Mouse (Mus musculus) thymus, postnatal 36 days (tissue): Measurements from ENCODE around the gene Vmn1r91.
"Not testable (repeated sequence)": the region's sequence is repeated elsewhere in the genome, so short reads cannot be mapped to it uniquely, and the experiment has no call there.

ENCODE experiments used
- DNase-seq, 2 experiments: peaks; one replicate each; pipeline ENCODE4 v3.0.0; 2022; ENCODE audit warnings: mixed read lengths in 2 of 2

Vmn1r91 gene

GRCm38 (mm10) chr7:20099380-20099779, at the start of gene Vmn1r91:
Gene Vmn1r91 (plus strand): TSS chr7:20099680.
- not testable (repeated sequence) for DNase-seq

DNA sequence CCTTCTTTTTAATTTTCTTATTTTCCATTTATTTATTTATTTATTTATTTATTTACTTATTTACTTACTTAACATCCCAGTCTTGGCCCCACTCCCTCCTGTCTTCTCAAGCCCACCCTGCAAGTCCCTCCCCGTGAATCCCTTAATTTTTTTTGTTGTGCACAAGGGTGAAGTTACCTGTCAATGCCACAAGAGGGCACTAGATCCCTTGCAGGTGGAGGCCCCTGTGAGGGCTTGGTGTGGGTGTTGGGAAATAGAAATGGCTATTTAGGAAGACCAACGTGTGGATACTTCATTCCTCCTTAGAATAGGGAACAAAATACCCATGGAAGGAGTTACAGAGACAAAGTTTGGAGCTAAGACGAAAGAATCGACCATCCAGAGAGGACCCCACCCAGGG, 35.4 kb upstream of the Vmn1r91 start:
- DNase-seq, result not testable (repeated sequence)

DNA sequence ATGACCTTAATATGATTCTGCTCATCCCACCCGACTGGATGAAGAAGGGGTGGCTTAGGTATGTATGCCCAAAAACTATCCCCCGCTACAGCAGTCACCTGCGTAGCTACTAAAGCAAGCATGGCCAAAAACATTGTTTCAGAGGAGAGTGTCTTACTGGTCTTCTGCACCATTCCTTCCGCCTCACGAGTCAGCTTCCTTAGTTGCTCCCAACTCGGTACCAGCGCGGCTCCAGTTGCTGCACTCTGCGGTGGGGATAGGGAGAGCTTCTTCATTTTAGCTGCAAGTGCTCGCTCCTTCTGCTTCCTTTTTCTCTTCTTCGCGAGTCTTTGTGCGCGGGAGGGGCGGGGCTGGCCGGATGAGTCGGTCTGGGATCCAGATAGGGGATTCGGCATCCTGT, 21.4 kb upstream of the Vmn1r91 start:
- not testable (repeated sequence) for DNase-seq

- DNase-seq, result not testable (repeated sequence)
These were observed 23.0 kb downstream of the Vmn1r91 start, which contains the start of gene Gm16442 for GRCm38 (mm10) chr7:20122479-20122878. Gene Gm16442 (minus strand): TSS chr7:20122579.

- not testable (repeated sequence) for DNase-seq
These were observed 39.5 kb downstream of the Vmn1r91 start, which contains the start of gene Vmn1r93 for GRCm38 (mm10) chr7:20138988-20139387. Gene Vmn1r93 (minus strand): TSS chr7:20139088.
